13 mouse cellular contexts compared by ENCODE assay signal in the genomic region with DNA sequence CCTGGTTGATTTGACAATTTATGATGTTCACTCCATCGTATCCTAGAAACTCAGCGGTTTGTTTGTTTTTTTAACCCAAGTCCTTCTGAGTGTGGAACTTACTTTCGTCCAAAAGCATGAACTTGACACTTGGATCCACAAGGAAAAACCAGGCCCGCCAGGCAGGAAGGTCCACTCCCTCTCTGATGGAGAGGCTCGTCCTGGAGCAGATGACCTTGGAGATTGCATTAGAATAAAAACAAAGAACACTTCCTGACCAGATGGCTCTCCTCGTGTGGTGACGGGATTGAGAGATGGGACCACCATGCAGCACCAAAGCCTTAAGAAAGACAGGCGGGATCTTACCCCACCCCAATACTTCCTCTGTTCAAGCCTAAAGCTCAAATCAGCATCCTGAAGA. TPM values are rescaled to one million over a fixed set of nuclear protein-coding genes. Genes with fewer than 3 reads are reported as not detected.
DNase-seq lines count a peak whose midpoint lies in the region; ATAC-seq and TF ChIP-seq lines count a peak whose summit lies in the region.
"Had no signal": no experiment of that assay in that cellular context is flagged by ENCODE, and none has a peak within 500 bp of the region (broad histone marks: within the 10 kb centered on the region; RNA-seq: fewer than 3 reads in every experiment).

No protein-coding gene starts in this region.

- peak; percentile 29 for DNase-seq in embryo, embryonic 10.5 days (ENCODE audit: low spot score)
- DNase-seq in embryo, embryonic 11 days = no peak
- no peak for DNase-seq in ES-E14 (ENCODE audit: low read depth, low spot score)
- peak; percentile 60 for DNase-seq in heart, postnatal 0 days (ENCODE audit: low spot score)
- peak; percentile 43 to 67 for DNase-seq in kidney, postnatal 36 days
- no peak for DNase-seq in T-cell, adult 2 months (ENCODE audit: low spot score)
- no peak for DNase-seq in left cerebral cortex, adult 11 months (ENCODE audit: low spot score)
- DNase-seq in forebrain, embryonic 14.5 days (ENCODE audit: low spot score) = no peak
- DNase-seq: B cell, adult 2 months; cerebellum, postnatal 25 days; liver, postnatal 0 days; right cerebral cortex, postnatal 4 days had no signal

- no peaks in the 10 kb centered on the region for H3K27me3 ChIP-seq in heart, postnatal 0 days (ENCODE audit: control insufficient read depth, insufficient read depth, low read length)
- no peaks in the 10 kb centered on the region for H3K27me3 ChIP-seq in forebrain, embryonic 14.5 days (replicated peaks; ENCODE audit: control insufficient read depth, insufficient read depth, low read length)

- H3K27ac ChIP-seq in ES-E14 (ENCODE audit: insufficient read depth, low read depth, low read length, poor library complexity, severe bottlenecking) = peak overlapping the region; percentile 98
- H3K27ac ChIP-seq in heart, postnatal 0 days (ENCODE audit: low read depth) = peak overlapping the region; percentile 66
- no peak overlapping the region for H3K27ac ChIP-seq in forebrain, embryonic 14.5 days (ENCODE audit: low read depth, low read length)
- H3K27ac ChIP-seq: layer of hippocampus, adult 2 months had no signal

- in situ Hi-C loops in ES-E14 (cut with MboI; ENCODE audit: low sequenced_read_pairs in 2 of 2, unreplicated experiment in 2 of 2) = no loop called here

- H3K36me3 ChIP-seq in ES-E14 (ENCODE audit: control insufficient read depth, insufficient read depth, low read length, poor library complexity, severe bottlenecking) = peaks cover 15% of the 10 kb centered on the region
- H3K36me3 ChIP-seq in heart, postnatal 0 days (replicated peaks; ENCODE audit: control insufficient read depth, insufficient read depth, low read length) = no peaks in the 10 kb centered on the region
- no peaks in the 10 kb centered on the region for H3K36me3 ChIP-seq in forebrain, embryonic 14.5 days (ENCODE audit: control insufficient read depth, insufficient read depth, low read length)

- peaks cover 0 to 19% of the 10 kb centered on the region in 2 experiments; a peak in 3 of 4 replicates for H3K4me1 ChIP-seq in ES-E14 (ENCODE audit: control insufficient read depth in 2 of 2, insufficient read depth in 2 of 2, low read length in 2 of 2, poor library complexity in 1 of 2)
- H3K4me1 ChIP-seq in heart, postnatal 0 days (ENCODE audit: control insufficient read depth, insufficient read depth) = no peaks in the 10 kb centered on the region
- no peaks in the 10 kb centered on the region for H3K4me1 ChIP-seq in forebrain, embryonic 14.5 days (ENCODE audit: control insufficient read depth, insufficient read depth, low read length)

- ATAC-seq in heart, postnatal 0 days (ENCODE audit: insufficient read depth, low read depth) = peak; percentile 55
- no peak for ATAC-seq in forebrain, embryonic 14.5 days
- ATAC-seq: liver, postnatal 0 days had no signal

- peak; percentile 30; the same call in 1 of the 2 replicates for TF ChIP-seq EP300 in heart, postnatal 0 days (IDR thresholded peaks at IDR 0.05; ENCODE audit: low read depth)

- H3K4me2 ChIP-seq in heart, postnatal 0 days (ENCODE audit: low read depth, low read length) = no peak overlapping the region
- H3K4me2 ChIP-seq in forebrain, embryonic 14.5 days (ENCODE audit: low read length) = no peak overlapping the region

- no peak overlapping the region for H3K4me3 ChIP-seq in ES-E14 (ENCODE audit: insufficient read depth in 1 of 2, low read depth in 1 of 2, low read length in 2 of 2, poor library complexity in 1 of 2, severe bottlenecking in 1 of 2)
- no peak overlapping the region for H3K4me3 ChIP-seq in heart, postnatal 0 days (ENCODE audit: low read depth, low read length)
- H3K4me3 ChIP-seq in forebrain, embryonic 14.5 days (ENCODE audit: low read depth, low read length) = no peak overlapping the region
- H3K4me3 ChIP-seq: layer of hippocampus, adult 2 months had no signal

- H3K9me3 ChIP-seq in ES-E14 (ENCODE audit: control insufficient read depth, insufficient read depth, low read depth, low read length) = no peaks in the 10 kb centered on the region
- no peaks in the 10 kb centered on the region for H3K9me3 ChIP-seq in heart, postnatal 0 days (replicated peaks; ENCODE audit: control insufficient read depth, low read length)
- no peaks in the 10 kb centered on the region for H3K9me3 ChIP-seq in forebrain, embryonic 14.5 days (replicated peaks; ENCODE audit: control insufficient read depth, low read length)

- TF ChIP-seq CTCF in heart, postnatal 0 days (IDR thresholded peaks at IDR 0.05; ENCODE audit: low read depth) = no peak

- peak overlapping the region; percentile 73; the same call in 1 of the 2 replicates for H3K9ac ChIP-seq in ES-E14 (ENCODE audit: insufficient read depth, low read depth, low read length, poor library complexity, severe bottlenecking)
- H3K9ac ChIP-seq in heart, postnatal 0 days (replicated peaks; ENCODE audit: low read depth, low read length) = no peak overlapping the region
- no peak overlapping the region for H3K9ac ChIP-seq in forebrain, embryonic 14.5 days (ENCODE audit: low read length)
- H3K9ac ChIP-seq: liver, postnatal 0 days had no signal

- WGBS in heart, postnatal 0 days = 44% methylated on average over 8 of the region's 8 CpGs
- 85% methylated on average over 8 of the region's 8 CpGs for WGBS in forebrain, embryonic 14.5 days

TF ChIP-seq in ES-E14, 5 proteins besides CTCF, POLR2A, EP300 and RAD21:
- TF ChIP-seq ZNF384 (IDR thresholded peaks at IDR 0.05; ENCODE audit: low read depth, low read length) = no peak
- TF ChIP-seq MAFK (IDR thresholded peaks at IDR 0.05; ENCODE audit: insufficient read depth, low read depth, low read length) = no peak
- TF ChIP-seq CHD2 (IDR thresholded peaks at IDR 0.05; ENCODE audit: low read depth, low read length) = peak; percentile 68; the same call in 1 of the 2 replicates
- no peak for TF ChIP-seq ZC3H11A (IDR thresholded peaks at IDR 0.05; ENCODE audit: borderline replicate concordance, low read depth, low read length)
- no peak for TF ChIP-seq HCFC1 (IDR thresholded peaks at IDR 0.05; ENCODE audit: borderline replicate concordance, insufficient read depth, low read length)

RNA-seq across cellular contexts. Expression of gene Apod, which starts 12.1 kb away (rescaled TPM):
- 10.6 and 22.7 TPM in 2 replicates for total RNA-seq in ES-E14 (2012; rRNA removed)
- total RNA-seq in heart, postnatal 0 days (2014; rRNA removed; ENCODE audit: low replicate concordance) = not detected in 2 replicates
- 0.51 and 0.75 TPM in 2 replicates for polyA plus RNA-seq in heart, postnatal 0 days (2015; fragmentation: Nextera tagmentation; extraction: Ambion mirVana)
- polyA plus RNA-seq in forebrain, embryonic 14.5 days (2014; fragmentation: Nextera tagmentation; extraction: Ambion mirVana) = 65.3 and 91.8 TPM in 2 replicates

RNA-seq across cellular contexts. Expression of gene Ppp1r2, which starts 51.6 kb away (rescaled TPM):
- 49.9 and 63.1 TPM in 2 replicates for total RNA-seq in ES-E14 (2012; rRNA removed)
- 83.5 and 87.1 TPM in 2 replicates for total RNA-seq in heart, postnatal 0 days (2014; rRNA removed; ENCODE audit: low replicate concordance)
- 114 and 125 TPM in 2 replicates for polyA plus RNA-seq in heart, postnatal 0 days (2015; fragmentation: Nextera tagmentation; extraction: Ambion mirVana)
- 89.0 and 90.5 TPM in 2 replicates for polyA plus RNA-seq in forebrain, embryonic 14.5 days (2014; fragmentation: Nextera tagmentation; extraction: Ambion mirVana)

Comparison
In these comparisons a context has a peak if more than half of its experiments do, and no peak if none do; other contexts are left out.
1. DNase-seq: peak in embryo, embryonic 10.5 days (single experiment), heart, postnatal 0 days (single experiment) and kidney, postnatal 36 days (2 of 2); none in embryo, embryonic 11 days (single experiment), ES-E14 (single experiment), T-cell, adult 2 months (single experiment), left cerebral cortex, adult 11 months (single experiment) and forebrain, embryonic 14.5 days (single experiment).
2. RNA of gene Apod, which starts 12.1 kb away (total RNA-seq): 10.6 to 22.7 TPM in ES-E14; not detected in heart, postnatal 0 days; every median in the first group is over 10 times any median in the second.